Mouse (Mus musculus): ENCODE measurements at regions not wholly inside any gene's neighbourhood (a gene's known extent, or its start where the extent isn't known, plus 50 kb on each side); places are given as distances from the start of the nearest gene placed in this dataset.

DNA sequence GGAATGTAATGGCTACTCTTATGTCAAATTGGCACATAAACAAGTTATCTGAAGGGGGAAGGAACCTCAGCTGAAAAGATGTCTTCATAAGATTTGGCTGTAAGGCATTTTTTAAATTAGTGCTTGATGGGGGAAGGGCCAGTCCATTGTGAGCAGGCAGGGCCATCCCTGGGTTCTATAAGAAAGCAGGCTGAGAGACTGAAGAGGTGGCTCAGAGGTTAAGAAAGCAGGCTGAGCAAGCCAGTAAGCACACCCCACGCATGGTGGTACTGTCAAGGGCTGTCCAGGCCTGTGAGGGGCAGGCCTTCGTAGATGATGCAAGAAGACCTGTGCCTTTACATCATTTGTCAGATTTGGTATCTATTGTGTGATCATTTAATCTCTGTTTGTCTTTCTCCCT, 147.0 kb downstream of the Bod1 start:
- no peaks in the 10 kb centered on the region for H3K27me3 ChIP-seq
- H3K36me3 ChIP-seq, result no peaks in the 10 kb centered on the region
- ATAC-seq (replicated peaks), result no peak
- H3K4me3 ChIP-seq, result no peak overlapping the region
- no peaks in the 10 kb centered on the region for H3K4me1 ChIP-seq
- no peak overlapping the region for H3K4me2 ChIP-seq (replicated peaks)
- H3K27ac ChIP-seq (replicated peaks), result no peak overlapping the region
- H3K9me3 ChIP-seq, result no peaks in the 10 kb centered on the region
- 88% methylated on average over 2 of the region's 2 CpGs for WGBS
- no peak overlapping the region for H3K9ac ChIP-seq (replicated peaks)

- Histone ChIP-seq H3K9ac (replicated peaks) (no peak overlapping the region), H3K36me3 (no peaks in the 10 kb centered on the region), H3K9me3 (no peaks in the 10 kb centered on the region), H3K27me3 (no peaks in the 10 kb centered on the region), H3K4me2 (replicated peaks) (no peak overlapping the region), H3K4me3 (no peak overlapping the region), H3K27ac (replicated peaks) (no peak overlapping the region), H3K4me1 (no peaks in the 10 kb centered on the region)
- no peak for ATAC-seq (replicated peaks)
- WGBS, result 83% methylated on average over 2 of the region's 2 CpGs
Measured at GRCm38 (mm10) chr11:31524065-31524618, 147.5 kb downstream of the Bod1 start.

DNA sequence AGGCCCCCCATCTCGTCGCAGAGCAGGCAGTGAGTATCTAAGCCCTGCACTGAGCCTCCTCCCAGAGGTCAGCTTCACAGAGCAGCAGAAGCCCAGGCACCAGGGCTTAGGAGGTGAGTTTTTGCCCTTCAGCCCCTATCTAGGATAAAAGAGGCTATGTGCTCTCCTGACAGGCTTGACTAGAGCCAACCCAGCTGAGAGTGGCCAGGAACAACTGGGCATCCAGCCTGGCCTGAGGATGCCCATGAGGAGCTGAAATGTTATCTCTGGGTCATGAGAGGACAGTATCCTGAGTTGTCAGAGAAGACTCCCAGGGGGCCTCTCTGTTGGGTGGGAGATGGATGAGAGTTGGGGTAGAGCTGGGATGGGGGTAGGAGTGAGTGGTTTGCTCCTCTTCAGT, 149.6 kb downstream of the Bod1 start:
- no peak for ATAC-seq (replicated peaks)
- Histone ChIP-seq H3K27me3 (no peaks in the 10 kb centered on the region), H3K9ac (replicated peaks) (no peak overlapping the region), H3K27ac (replicated peaks) (no peak overlapping the region), H3K36me3 (no peaks in the 10 kb centered on the region), H3K9me3 (no peaks in the 10 kb centered on the region), H3K4me1 (no peaks in the 10 kb centered on the region), H3K4me3 (no peak overlapping the region), H3K4me2 (replicated peaks) (no peak overlapping the region)
- WGBS, result 87% methylated on average over 2 of the region's 2 CpGs

GRCm38 (mm10) chr11:31520909-31521308, 150.8 kb downstream of the Bod1 start:
- WGBS, result 75% methylated on average over 4 of the region's 4 CpGs

DNA sequence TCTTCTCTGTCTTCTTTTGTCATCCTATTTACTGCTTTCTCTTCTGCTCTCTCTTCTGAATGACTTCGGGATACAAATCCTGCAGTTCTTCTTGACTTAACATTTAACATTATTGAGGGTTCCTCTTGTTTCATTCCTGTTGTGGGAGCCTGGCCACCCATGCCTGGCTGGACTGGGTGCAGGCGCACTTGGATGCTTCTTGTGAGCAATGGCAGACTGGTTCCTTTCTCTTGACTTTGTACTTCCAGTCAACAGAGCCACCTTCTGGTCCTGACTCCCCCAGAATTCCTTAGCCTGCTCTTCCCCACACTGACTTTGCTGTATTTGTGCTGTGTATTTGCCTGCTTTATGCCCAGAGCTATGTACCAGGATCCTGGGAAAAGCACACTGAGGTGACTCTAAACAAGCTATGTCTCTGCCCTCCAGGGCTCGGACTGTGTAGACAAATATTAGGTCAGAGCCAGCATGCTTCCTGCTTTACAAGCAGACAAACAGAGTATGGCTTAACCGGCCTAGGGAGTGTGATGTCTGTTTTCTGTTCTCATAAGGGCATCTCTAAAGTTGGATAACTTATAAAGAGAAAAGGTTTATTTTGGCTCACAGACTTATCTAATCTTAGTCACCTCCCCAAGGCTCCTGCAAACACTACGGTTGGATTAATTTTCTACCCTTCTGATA, 133.5 kb upstream of the Stc2 start:
- Histone ChIP-seq H3K4me2 (replicated peaks) (no peak overlapping the region), H3K9ac (replicated peaks) (no peak overlapping the region), H3K27me3 (no peaks in the 10 kb centered on the region), H3K4me3 (no peak overlapping the region), H3K36me3 (no peaks in the 10 kb centered on the region), H3K9me3 (no peaks in the 10 kb centered on the region), H3K27ac (replicated peaks) (no peak overlapping the region), H3K4me1 (no peaks in the 10 kb centered on the region)
- no peak for ATAC-seq (replicated peaks)
- 87% methylated on average over 5 of the region's 5 CpGs for WGBS

More at GRCm38 (mm10) chr11:31520909-31521308, 150.8 kb downstream of the Bod1 start:
- H3K27me3 ChIP-seq, result no peaks in the 10 kb centered on the region
- no peak for ATAC-seq (replicated peaks)
- no peak overlapping the region for H3K4me2 ChIP-seq (replicated peaks)
- no peak overlapping the region for H3K27ac ChIP-seq (replicated peaks)
- H3K9ac ChIP-seq (replicated peaks), result no peak overlapping the region
- H3K4me3 ChIP-seq, result no peak overlapping the region
- no peaks in the 10 kb centered on the region for H3K36me3 ChIP-seq
- H3K4me1 ChIP-seq, result no peaks in the 10 kb centered on the region
- H3K9me3 ChIP-seq, result no peaks in the 10 kb centered on the region

DNA sequence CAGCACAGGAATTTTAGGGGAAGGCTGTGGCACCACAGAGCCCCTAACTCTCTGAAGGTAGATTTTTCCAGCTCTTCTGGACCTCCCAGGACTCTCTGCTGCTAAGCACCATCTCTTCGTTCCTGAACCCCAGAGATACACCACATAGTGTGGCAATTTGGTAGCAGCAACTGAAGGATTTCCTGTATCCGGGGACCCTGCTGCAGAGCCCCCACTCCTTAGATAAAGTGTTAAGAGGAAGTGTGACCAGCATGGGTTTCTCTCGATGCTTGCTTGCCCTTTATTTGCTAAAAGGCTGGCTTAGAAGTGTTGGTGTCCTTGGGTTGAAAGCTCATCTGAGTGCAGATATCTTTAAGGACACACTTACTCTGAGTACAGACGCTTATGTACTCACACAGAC, 115.6 kb upstream of the Stc2 start:
- H3K4me3 ChIP-seq, result no peak overlapping the region
- H3K4me1 ChIP-seq, result no peaks in the 10 kb centered on the region
- H3K36me3 ChIP-seq, result no peaks in the 10 kb centered on the region
- no peak overlapping the region for H3K9ac ChIP-seq (replicated peaks)
- no peak for ATAC-seq (replicated peaks)
- H3K4me2 ChIP-seq (replicated peaks), result no peak overlapping the region
- H3K27ac ChIP-seq (replicated peaks), result no peak overlapping the region
- H3K9me3 ChIP-seq, result no peaks in the 10 kb centered on the region
- no peaks in the 10 kb centered on the region for H3K27me3 ChIP-seq
- WGBS, result 79% methylated on average over 4 of the region's 4 CpGs

GRCm38 (mm10) chr11:31481057-31481340, 111.1 kb upstream of the Stc2 start:
- no peak overlapping the region for H3K4me2 ChIP-seq (replicated peaks)
- H3K9ac ChIP-seq (replicated peaks), result no peak overlapping the region
- H3K36me3 ChIP-seq, result no peaks in the 10 kb centered on the region
- H3K4me1 ChIP-seq, result no peaks in the 10 kb centered on the region
- 90% methylated on average over 1 of the region's 1 CpGs for WGBS
- H3K4me3 ChIP-seq, result no peak overlapping the region
- no peak overlapping the region for H3K27ac ChIP-seq (replicated peaks)
- ATAC-seq (replicated peaks), result no peak
- H3K27me3 ChIP-seq, result no peaks in the 10 kb centered on the region
- H3K9me3 ChIP-seq, result no peaks in the 10 kb centered on the region

DNA sequence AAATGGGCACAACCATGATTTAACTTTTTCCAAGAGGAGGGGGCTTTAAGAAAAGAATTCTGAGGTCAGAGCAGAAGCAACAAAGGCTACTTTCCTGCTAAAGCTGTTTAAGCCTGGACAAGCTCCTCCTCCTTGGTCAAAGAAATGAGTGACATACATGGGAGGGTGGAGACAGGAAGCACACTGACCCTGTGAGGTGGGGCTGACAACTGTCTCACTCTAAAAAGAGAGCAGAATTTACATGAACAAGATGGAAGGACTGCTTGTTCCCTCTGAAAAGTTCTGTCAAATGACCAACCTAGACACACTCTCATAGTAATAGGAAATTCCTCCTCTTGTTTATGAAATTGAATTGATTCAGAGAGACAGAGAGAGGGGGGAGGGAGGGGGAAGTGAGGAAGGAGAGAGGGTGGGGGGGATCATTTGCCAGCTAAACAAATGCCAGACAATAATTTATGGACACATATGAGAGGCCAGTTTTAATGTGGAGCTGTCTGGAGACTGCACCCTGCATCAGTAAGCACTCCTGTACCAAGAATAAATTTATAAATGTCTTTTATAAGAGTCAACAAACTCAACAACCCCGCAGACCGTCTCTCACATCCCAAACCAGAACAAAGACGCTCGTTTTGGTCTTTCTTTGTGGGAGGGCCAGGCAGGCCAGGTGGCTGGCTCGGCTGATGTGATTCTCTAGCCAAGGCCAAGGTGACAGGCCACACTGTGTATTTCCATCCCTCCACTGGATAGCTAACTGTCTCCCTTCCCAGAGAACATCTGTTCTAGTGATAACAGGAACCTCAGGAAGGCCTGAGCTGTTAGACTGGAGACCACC, 110.6 kb upstream of the Stc2 start:
- H3K27ac ChIP-seq (replicated peaks), result no peak overlapping the region
- no peak overlapping the region for H3K9ac ChIP-seq (replicated peaks)
- peak; percentile 53; the same call in 1 of the 2 replicates for ATAC-seq (replicated peaks)
- no peaks in the 10 kb centered on the region for H3K4me1 ChIP-seq
- H3K4me2 ChIP-seq (replicated peaks), result no peak overlapping the region
- no peak overlapping the region for H3K4me3 ChIP-seq
- no peaks in the 10 kb centered on the region for H3K9me3 ChIP-seq
- no peaks in the 10 kb centered on the region for H3K36me3 ChIP-seq
- H3K27me3 ChIP-seq, result no peaks in the 10 kb centered on the region
- WGBS, result 69% methylated on average over 5 of the region's 5 CpGs

GRCm38 (mm10) chr11:31477763-31478162, 107.9 kb upstream of the Stc2 start:
- no peak for ATAC-seq (replicated peaks)

DNA sequence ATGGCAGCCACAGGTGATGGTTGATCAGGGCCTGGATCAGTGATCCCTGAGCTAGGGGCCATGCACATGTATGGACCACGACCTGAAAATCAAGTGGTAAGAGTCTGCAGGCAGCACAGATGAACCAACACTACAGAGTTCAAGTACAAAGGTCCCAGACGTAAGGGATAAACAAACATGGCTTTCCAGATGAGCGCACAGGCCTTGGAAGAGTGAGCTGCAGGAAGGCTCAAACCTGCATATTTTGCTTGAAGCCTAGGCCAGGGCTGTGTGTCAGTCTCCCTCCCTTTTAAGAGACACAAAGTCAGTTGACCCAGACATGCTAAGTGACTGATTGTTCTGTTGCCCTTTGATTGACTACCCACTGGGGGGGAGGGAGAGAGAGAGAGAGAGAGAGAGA, 107.2 kb upstream of the Stc2 start:
- Histone ChIP-seq H3K9ac (replicated peaks) (no peak overlapping the region), H3K4me2 (replicated peaks) (no peak overlapping the region), H3K27ac (replicated peaks) (no peak overlapping the region), H3K36me3 (no peaks in the 10 kb centered on the region), H3K9me3 (no peaks in the 10 kb centered on the region), H3K27me3 (no peaks in the 10 kb centered on the region), H3K4me1 (no peaks in the 10 kb centered on the region), H3K4me3 (no peak overlapping the region)
- ATAC-seq (replicated peaks), result no peak
- WGBS, result 59% methylated on average over 3 of the region's 3 CpGs

More at GRCm38 (mm10) chr11:31477763-31478162, 107.9 kb upstream of the Stc2 start:
- Histone ChIP-seq H3K4me1 (no peaks in the 10 kb centered on the region), H3K27ac (replicated peaks) (no peak overlapping the region), H3K9me3 (no peaks in the 10 kb centered on the region), H3K4me3 (no peak overlapping the region), H3K9ac (replicated peaks) (no peak overlapping the region), H3K4me2 (replicated peaks) (no peak overlapping the region), H3K27me3 (no peaks in the 10 kb centered on the region), H3K36me3 (no peaks in the 10 kb centered on the region)
- WGBS, result 77% methylated on average over 1 of the region's 1 CpGs

DNA sequence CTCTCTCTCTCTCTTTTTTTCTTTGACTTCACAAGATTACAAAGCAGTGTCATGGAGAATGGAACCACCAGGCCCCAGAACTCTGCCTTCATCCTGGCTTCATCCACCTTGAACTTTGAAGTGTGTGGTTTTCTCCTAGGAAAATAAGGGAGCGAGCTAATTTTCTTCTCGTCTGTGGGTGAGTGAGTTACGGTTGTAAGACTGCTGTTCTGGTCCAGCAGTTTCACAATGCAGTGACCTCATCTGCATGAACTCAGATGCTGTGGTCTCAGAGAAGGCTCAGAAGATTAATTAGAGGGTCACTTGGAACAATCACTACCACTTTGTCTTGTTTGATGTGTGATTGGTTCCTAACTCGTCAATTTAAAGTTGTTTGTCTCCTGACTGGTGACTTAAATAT, 103.1 kb upstream of the Stc2 start:
- Histone ChIP-seq H3K4me1 (no peaks in the 10 kb centered on the region), H3K4me2 (replicated peaks) (no peak overlapping the region), H3K27ac (replicated peaks) (no peak overlapping the region), H3K27me3 (no peaks in the 10 kb centered on the region), H3K9me3 (no peaks in the 10 kb centered on the region), H3K36me3 (no peaks in the 10 kb centered on the region), H3K4me3 (no peak overlapping the region), H3K9ac (replicated peaks) (no peak overlapping the region)
- 48% methylated on average over 4 of the region's 4 CpGs for WGBS
- no peak for ATAC-seq (replicated peaks)

DNA sequence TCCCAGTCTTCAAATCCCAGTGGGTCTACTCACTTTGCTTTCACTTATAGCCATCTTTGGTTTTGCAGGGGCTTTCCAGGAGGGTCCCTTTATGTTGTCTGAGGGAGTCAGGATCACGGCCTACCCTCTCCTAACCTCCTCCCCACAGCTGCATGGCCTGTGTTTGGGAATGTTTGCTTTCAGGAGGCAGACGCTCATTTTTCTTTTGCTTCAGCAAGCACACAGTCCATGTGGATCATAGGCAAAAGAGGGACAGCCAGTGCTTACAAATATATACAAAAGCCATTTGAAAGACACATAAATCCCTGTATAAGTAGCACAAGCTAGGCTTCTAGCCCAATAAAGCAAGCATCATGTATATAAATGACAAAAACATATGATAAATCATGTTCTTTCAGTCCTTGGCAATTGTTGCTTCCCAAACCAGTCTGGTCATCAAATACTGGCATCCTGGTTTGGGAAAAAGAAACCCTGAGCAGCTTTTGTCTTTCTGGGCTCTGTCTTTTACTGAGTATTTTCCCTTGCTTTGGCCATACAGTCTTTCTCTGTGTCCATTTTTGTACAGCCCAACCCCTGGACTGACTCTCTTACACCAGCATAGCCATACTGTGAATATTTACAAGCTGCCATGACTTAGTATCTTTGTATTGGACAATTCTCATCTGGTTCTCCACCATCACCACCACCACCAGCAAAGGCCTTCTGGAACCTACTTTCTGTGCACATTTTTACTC, 101.0 kb upstream of the Stc2 start:
- no peaks in the 10 kb centered on the region for H3K4me1 ChIP-seq
- no peak overlapping the region for H3K27ac ChIP-seq (replicated peaks)
- no peaks in the 10 kb centered on the region for H3K9me3 ChIP-seq
- H3K9ac ChIP-seq (replicated peaks), result no peak overlapping the region
- H3K36me3 ChIP-seq, result no peaks in the 10 kb centered on the region
- H3K4me2 ChIP-seq (replicated peaks), result no peak overlapping the region
- 74% methylated on average over 2 of the region's 2 CpGs for WGBS
- ATAC-seq (replicated peaks), result no peak
- no peak overlapping the region for H3K4me3 ChIP-seq
- H3K27me3 ChIP-seq, result no peaks in the 10 kb centered on the region
